Mouse (Mus musculus): ENCODE measurements around the gene Asb1.

- TF ChIP-seq CTCF (IDR thresholded peaks at IDR 0.05; ENCODE audit: borderline replicate concordance, extremely low read depth, insufficient read depth, insufficient read length) = peak; percentile 29; the same call in 1 of the 2 replicates
- no peak for TF ChIP-seq POLR2A (IDR thresholded peaks at IDR 0.05; ENCODE audit: borderline replicate concordance, extremely low read depth, insufficient read depth, insufficient read length, poor library complexity, severe bottlenecking)
Observed at GRCm38 (mm10) chr1:91533961-91534723, 6.2 kb upstream of the Asb1 start.
